Mouse (Mus musculus): ENCODE measurements around the gene Fam169b.
"Not testable (repeated sequence)": the region's sequence is repeated elsewhere in the genome, so short reads cannot be mapped to it uniquely, and the experiment has no call there.

Gene Fam169b

GRCm38 (mm10) chr7:68285851-68286298 is 12.2 kb downstream of the Fam169b start:
- no peak for DNase-seq (ENCODE audit: low spot score in 2 of 2)

DNA sequence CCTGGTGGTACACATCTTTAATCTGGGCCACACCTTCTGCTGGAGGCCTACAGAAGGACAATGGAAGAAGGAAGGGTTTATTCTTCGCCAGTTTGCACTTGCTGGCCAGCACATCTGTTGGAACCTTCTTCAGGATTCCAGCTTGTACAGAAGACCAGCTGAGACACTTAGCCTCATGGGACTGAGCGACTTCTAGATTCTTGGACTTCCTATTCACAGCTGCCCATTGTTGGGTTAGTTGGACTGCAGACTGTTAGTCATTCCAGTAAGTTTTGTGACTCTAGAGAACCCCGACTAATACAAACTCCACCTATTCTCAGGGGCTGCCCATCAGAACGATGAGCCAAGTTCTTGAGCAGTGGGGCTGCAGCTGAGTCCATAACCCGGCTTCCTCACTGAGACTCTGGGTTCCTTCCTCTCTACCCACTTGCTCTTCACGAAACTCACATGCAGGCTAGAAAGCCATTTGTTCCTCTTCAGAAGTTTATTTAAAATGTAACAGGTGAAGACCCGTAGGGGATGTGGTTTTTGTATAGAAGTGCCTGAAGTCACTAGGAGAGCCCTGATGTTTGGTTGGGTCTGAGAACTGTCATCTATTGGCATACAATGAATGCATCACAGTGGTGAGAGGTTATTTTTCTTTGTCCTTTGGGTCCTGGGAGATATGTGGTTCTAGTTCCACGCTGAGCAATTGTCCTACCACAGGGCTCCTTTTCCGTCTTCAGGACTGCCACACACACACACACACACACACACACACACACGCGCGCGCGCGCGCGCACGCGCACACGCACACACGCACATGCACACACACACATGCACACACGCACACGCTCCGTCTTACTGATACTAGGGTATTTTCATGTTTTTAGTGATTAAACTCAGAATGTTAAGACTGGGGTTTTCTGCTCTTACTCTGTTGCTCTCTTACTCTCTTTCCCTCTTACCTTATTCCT is 13.2 kb downstream of the Fam169b start:
- DNase-seq (ENCODE audit: low spot score in 2 of 2) = no peak

DNA sequence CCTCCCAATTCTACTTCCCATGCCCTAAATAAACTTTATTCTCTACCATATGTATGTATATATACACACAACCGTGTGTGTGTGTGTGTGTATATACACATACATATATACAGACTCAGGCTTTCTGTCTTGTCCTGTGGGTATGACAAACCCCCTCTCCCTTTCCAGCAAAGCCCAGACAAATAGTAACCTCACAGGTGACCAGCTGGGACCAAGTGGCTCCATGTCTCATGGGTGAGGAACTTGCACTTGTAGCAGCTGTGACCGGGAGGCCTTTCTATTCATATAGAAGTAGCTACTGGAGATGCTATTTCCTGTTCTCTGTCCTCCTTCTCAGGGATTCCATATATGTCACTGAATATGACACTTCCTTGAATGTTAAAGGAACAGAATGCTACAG is 13.9 kb downstream of the Fam169b start:
- no peak for DNase-seq (ENCODE audit: low spot score in 2 of 2)

DNA sequence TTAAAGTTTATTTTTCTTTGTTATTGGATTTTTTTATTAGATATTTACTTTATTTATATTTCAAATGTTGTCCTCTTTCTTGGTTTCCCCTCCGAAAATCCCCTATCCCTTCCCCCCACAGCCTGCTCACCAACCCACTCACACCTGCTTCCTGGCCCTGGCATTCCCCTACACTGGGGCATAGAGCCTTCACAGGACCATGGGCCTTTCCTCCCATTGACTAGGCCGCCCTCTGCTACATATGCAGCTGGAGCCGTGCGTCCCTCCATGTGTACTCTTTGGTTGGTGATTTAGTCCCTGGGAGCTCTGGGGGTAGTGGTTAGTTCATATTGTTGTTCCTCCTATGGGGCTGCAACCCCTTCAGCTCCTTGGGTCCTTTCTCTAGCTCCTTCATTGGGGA is 14.4 kb downstream of the Fam169b start:
- DNase-seq (ENCODE audit: low spot score in 2 of 2) = not testable (repeated sequence)

GRCm38 (mm10) chr7:68289081-68289480 is 15.4 kb downstream of the Fam169b start:
- DNase-seq (ENCODE audit: low spot score in 2 of 2) = no peak

DNA sequence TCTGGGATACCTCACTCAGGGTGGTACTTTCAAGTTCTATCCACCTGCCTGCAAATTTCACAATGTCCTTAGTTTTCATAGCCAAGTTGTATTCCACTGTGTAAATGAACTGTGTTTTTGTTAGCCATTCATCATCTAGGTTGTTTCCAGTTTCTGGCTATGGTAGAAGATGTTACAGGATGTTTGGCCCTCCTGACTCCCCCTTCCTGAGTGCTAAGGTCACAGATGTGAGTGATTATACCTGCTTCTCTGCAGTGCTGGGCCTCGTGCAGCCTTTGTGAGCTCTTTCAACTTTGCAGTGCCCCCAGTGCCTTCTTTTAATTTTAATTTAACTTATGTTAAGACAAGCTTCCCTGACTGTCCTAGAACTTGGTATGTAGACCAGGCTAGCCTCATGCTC is 18.0 kb downstream of the Fam169b start:
- DNase-seq (ENCODE audit: low spot score in 2 of 2) = no peak

DNA sequence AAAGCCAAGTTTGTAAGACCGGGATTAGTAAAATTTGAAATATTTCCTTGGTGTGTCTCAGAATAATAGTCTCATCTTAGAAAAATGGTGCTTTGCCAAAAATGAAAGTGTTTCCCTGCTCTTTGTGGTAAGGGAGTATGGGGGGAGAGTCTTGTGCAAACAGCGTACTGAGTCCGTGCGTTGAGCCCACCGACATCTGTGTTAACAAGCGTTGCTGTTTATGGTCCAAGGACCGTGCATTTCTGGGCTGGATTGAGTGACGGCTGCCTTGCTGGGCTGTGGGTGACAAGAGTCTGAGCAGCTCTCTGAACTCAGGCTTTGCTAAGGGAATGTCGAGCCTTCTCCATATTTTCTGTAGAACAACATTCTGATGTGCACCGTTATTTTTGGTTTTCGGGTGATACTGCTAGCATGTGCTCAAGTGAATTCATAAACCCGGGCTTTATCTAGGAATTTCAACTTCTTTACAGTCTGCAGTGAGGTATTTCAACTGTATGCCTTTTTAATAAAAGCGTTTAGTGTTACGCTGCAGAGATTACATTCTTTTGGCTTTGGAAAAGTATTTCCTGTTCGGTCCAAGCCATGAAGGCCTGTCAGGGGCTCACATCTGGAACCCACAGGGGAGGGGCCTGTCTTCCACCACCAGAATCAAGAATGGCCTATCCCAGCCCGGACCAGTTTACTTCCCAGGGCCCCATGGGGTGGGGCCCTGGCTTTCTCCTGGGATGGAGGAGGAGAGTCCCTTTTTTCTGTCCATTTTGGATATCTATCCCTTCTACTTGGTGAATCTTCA is 20.6 kb downstream of the Fam169b start:
- no peak for DNase-seq (ENCODE audit: low spot score in 2 of 2)

DNA sequence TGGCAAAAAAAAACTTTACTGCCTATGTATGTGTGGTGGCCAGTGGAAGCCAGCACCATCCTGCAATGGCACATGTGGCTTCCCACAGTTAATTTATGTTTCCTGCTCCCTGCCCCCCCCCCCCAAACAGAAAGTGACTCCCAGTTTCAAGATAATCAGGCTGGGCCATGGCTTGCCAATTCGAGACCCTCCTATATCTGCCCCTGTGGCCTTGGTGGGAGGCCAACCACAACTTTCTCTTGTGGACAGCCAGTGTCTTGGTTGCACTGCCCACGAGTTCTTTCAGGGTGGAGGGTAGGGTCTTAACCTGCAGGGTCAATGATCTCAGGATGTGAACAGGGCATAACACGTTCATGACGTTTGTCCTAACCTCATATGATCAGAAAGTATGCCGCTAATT is 22.8 kb downstream of the Fam169b start:
- DNase-seq (ENCODE audit: low spot score in 2 of 2) = no peak

- no peak for DNase-seq (ENCODE audit: low spot score in 2 of 2)
Observed at GRCm38 (mm10) chr7:68298381-68299076, 24.9 kb downstream of the Fam169b start.

GRCm38 (mm10) chr7:68301160-68301559 is 27.5 kb downstream of the Fam169b start:
- no peak for DNase-seq (ENCODE audit: low spot score in 2 of 2)

GRCm38 (mm10) chr7:68302586-68303433 is 29.2 kb downstream of the Fam169b start:
- peak; percentile 49 to 86 for DNase-seq (ENCODE audit: low spot score in 2 of 2)

- no peak for DNase-seq (ENCODE audit: low spot score in 2 of 2)
Observed at GRCm38 (mm10) chr7:68303685-68304084, 30.0 kb downstream of the Fam169b start.

GRCm38 (mm10) chr7:68305781-68306575 is 32.3 kb downstream of the Fam169b start:
- no peak for DNase-seq (ENCODE audit: low spot score in 2 of 2)

- DNase-seq (ENCODE audit: low spot score in 2 of 2) = no peak
Observed at GRCm38 (mm10) chr7:68306756-68307155, 33.1 kb downstream of the Fam169b start.

DNA sequence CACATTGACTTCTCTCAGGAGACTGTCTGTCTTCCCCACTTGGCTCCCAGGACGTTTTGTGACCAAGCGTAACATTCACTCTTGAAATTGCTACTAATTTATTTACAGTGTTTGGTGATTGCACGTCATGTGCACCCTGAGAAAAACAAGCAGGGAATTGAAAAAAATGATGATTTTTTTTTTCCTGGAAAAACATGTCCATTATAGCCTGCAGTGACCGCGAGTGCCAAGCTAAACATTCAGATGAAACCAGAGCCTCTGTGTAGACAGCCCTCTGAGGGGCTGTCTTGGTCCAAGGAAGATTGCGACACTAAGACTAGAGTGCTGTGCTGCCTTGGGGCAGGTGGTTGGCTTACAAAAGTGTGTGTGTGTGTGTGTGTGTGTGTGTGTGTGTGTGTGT is 37.8 kb downstream of the Fam169b start:
- DNase-seq (ENCODE audit: low spot score in 2 of 2) = no peak

DNA sequence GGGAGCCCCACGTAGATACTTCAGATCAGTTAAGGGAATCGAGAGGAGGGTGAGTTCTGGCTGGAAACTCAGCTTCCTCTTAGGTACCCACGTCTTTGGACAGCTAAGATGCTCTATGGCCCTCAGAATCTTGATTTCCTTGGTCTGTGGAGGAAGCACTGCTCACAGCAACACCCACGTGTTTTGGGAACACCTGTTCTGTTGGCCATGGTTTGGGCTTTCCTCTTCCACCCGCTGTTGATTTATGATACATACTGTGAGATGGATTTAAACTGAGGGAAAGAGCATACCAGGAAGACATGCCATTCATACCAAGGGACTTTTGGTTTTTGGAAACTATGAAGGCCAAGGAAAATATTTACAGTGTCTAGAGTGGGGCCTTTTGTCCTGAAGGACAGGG is 38.8 kb downstream of the Fam169b start:
- no peak for DNase-seq (ENCODE audit: low spot score in 2 of 2)

GRCm38 (mm10) chr7:68313038-68313782 is 39.6 kb downstream of the Fam169b start:
- no peak for DNase-seq (ENCODE audit: low spot score in 2 of 2)

- no peak for DNase-seq (ENCODE audit: low spot score in 2 of 2)
Observed at GRCm38 (mm10) chr7:68314286-68314685, 40.6 kb downstream of the Fam169b start.

- DNase-seq (ENCODE audit: low spot score in 2 of 2) = no peak
Observed at GRCm38 (mm10) chr7:68315068-68315467, 41.4 kb downstream of the Fam169b start.
